Mouse (Mus musculus) liver, embryonic 14.5 days (tissue): ENCODE results near the gene Trank1. TPM values are rescaled to one million over a fixed set of nuclear protein-coding genes. Genes with fewer than 3 reads are reported as not detected.
A peak's percentile ranks its signal among the peaks of the same experiment; 100 is the strongest.

Experiments used
- ATAC-seq: fragments of 200-750 bp; cut with Nextera tagmentation; 2 replicates; pipeline ENCODE4 v1.8.0; 2017; ENCODE audit warnings: moderate number of reproducible peaks, mild to moderate bottlenecking, moderate library complexity; ENCODE audit not compliant: insufficient read depth
- DNase-seq, 3 experiments: peaks; one replicate each; pipeline ENCODE4 v3.0.0-alpha.2; 2012 to 2013; ENCODE audit warnings: low read depth in 3 of 3, low spot score in 3 of 3
- H3K27ac ChIP-seq: fragments of 300-500 bp; sonication (generic); 2 replicates; pipeline ENCODE4 v1.5.1; 2014; ENCODE audit warnings: moderate library complexity, mild to moderate bottlenecking, control low read depth, inconsistent platforms
- H3K27me3 ChIP-seq: fragments of 300-500 bp; sonication (generic); 2 replicates; pipeline ENCODE4 v1.6.1; 2014; ENCODE audit warnings: mild to moderate bottlenecking, low read length, moderate library complexity; ENCODE audit not compliant: control insufficient read depth, insufficient read depth
- H3K36me3 ChIP-seq: fragments of 300-500 bp; sonication (generic); replicated peaks from 2 replicates; pipeline ENCODE4 v1.6.1; 2014; ENCODE audit warnings: low read depth; ENCODE audit not compliant: control insufficient read depth, insufficient read depth
- H3K4me1 ChIP-seq, 2 experiments: fragments of 200-500 bp in 1 of 2; fragments of 300-500 bp in 1 of 2; sonication (generic) in 1 of 2; replicated peaks; 2 replicates each; pipeline ENCODE4 v1.6.1; 2012 to 2014; ENCODE audit warnings: antibody characterized with exemption in 1 of 2, inconsistent platforms in 1 of 2, low read length in 1 of 2; ENCODE audit not compliant: control insufficient read depth in 2 of 2, insufficient read depth in 2 of 2
- H3K4me2 ChIP-seq: fragments of 300-500 bp; sonication (generic); 2 replicates; pipeline ENCODE4 v1.6.1; 2014; ENCODE audit warnings: low read depth, mild to moderate bottlenecking, control low read depth, moderate library complexity
- H3K4me3 ChIP-seq, 2 experiments: fragments of 200-500 bp in 1 of 2; fragments of 300-500 bp in 1 of 2; sonication (generic) in 1 of 2; 2 replicates each; pipeline ENCODE4 v1.5.1; 2012 to 2014; ENCODE audit warnings: low read depth in 2 of 2, low read length in 2 of 2, mild to moderate bottlenecking in 2 of 2, control low read depth in 1 of 2, inconsistent platforms in 1 of 2, moderate library complexity in 1 of 2; ENCODE audit not compliant: insufficient read depth in 1 of 2
- H3K9ac ChIP-seq: fragments of 300-500 bp; sonication (generic); replicated peaks from 2 replicates; pipeline ENCODE4 v1.6.1; 2014; ENCODE audit warnings: mild to moderate bottlenecking, control low read depth, moderate library complexity
- H3K9me3 ChIP-seq: fragments of 300-500 bp; sonication (generic); 2 replicates; pipeline ENCODE4 v1.6.1; 2016; ENCODE audit warnings: low read length, mixed read lengths; ENCODE audit not compliant: control insufficient read depth
- CTCF ChIP-seq: IDR thresholded peaks from 2 replicates; pipeline ENCODE4 v1.5.1; 2016; ENCODE audit warnings: antibody characterized with exemption, low read depth, control low read depth
- EP300 ChIP-seq: IDR thresholded peaks from 2 replicates; pipeline ENCODE4 v1.6.1; 2016; ENCODE audit warnings: antibody characterized with exemption, low read depth
- WGBS: fragments of 180-500 bp; shearing (Covaris S2); extraction: QIAGEN DNeasy Blood & Tissue Kit; methylation state at CpG from one replicate; pipeline ENCODE4 v1.1.7; 2014; ENCODE audit not compliant: insufficient replicate concordance; 5-methylcytosine and 5-hydroxymethylcytosine counted together
- polyA plus RNA-seq, 2 experiments: library from polyadenylated mRNA; depleted of rRNA in 1 of 2; stranded (reverse) in 1 of 2; unstranded in 1 of 2; fragments of >200 nt; fragmentation: Nextera tagmentation in 1 of 2; extraction: Ambion mirVana in 1 of 2; gene quantifications; 2 replicates each; pipeline versions ENCODE4 v1.2.1 to v1.2.3; 2012 to 2014

Trank1 gene
- polyA plus RNA-seq, 2 experiments = 0.02 TPM; not detected in 1

- Histone ChIP-seq H3K4me2 (peak overlapping the region; percentile 47), H3K4me3 (no peak overlapping the region)
Measured at GRCm38 (mm10) chr9:111289832-111290339, 21.7 kb upstream of the Trank1 start.

GRCm38 (mm10) chr9:111290539-111291100 lies 20.9 kb upstream of the Trank1 start:
- H3K4me2 ChIP-seq = no peak overlapping the region
- no peaks in the 10 kb centered on the region for H3K9me3 ChIP-seq
- no peaks in the 10 kb centered on the region for H3K27me3 ChIP-seq
- no peak overlapping the region for H3K4me3 ChIP-seq
- H3K27ac ChIP-seq = no peak overlapping the region
- DNase-seq (no peak), ATAC-seq (no peak)
- no peak overlapping the region for H3K9ac ChIP-seq
- TF ChIP-seq EP300 (no peak), CTCF (no peak)
- 69% methylated on average over 11 of the region's 11 CpGs for WGBS
- no peaks in the 10 kb centered on the region for H3K36me3 ChIP-seq
- H3K4me1 ChIP-seq = peaks cover 2 to 3% of the 10 kb centered on the region in 2 experiments; a peak in 1 of 4 replicates

More at GRCm38 (mm10) chr9:111289832-111290339, 21.7 kb upstream of the Trank1 start:
- DNase-seq (peak; percentile 54 to 70 (median 59)), ATAC-seq (peak; percentile 79)
- no peaks in the 10 kb centered on the region for H3K36me3 ChIP-seq
- no peak overlapping the region for H3K9ac ChIP-seq
- peak overlapping the region; percentile 23; the same call in 1 of the 2 replicates for H3K27ac ChIP-seq
- H3K4me1 ChIP-seq = peaks cover 2 to 3% of the 10 kb centered on the region in 2 experiments; a peak in 1 of 4 replicates
- no peaks in the 10 kb centered on the region for H3K9me3 ChIP-seq
- H3K27me3 ChIP-seq = no peaks in the 10 kb centered on the region
- 17% methylated on average over 21 of the region's 21 CpGs for WGBS
- TF ChIP-seq CTCF (peak; percentile 100), EP300 (no peak)

GRCm38 (mm10) chr9:111293234-111293633 lies 18.3 kb upstream of the Trank1 start:
- TF ChIP-seq EP300 (no peak), CTCF (no peak)
- Histone ChIP-seq H3K4me2 (no peak overlapping the region), H3K27me3 (no peaks in the 10 kb centered on the region), H3K4me1 (peaks cover 2 to 3% of the 10 kb centered on the region in 2 experiments; a peak in 1 of 4 replicates), H3K9me3 (no peaks in the 10 kb centered on the region), H3K9ac (no peak overlapping the region), H3K27ac (no peak overlapping the region), H3K36me3 (no peaks in the 10 kb centered on the region), H3K4me3 (no peak overlapping the region)
- DNase-seq = no peak
- no peak for ATAC-seq
- 53% methylated on average over 4 of the region's 4 CpGs for WGBS

GRCm38 (mm10) chr9:111294911-111295310 lies 16.6 kb upstream of the Trank1 start:
- no peak overlapping the region for H3K4me3 ChIP-seq
- H3K27me3 ChIP-seq = no peaks in the 10 kb centered on the region
- no peaks in the 10 kb centered on the region for H3K36me3 ChIP-seq
- H3K4me1 ChIP-seq = no peaks in the 10 kb centered on the region
- WGBS = 57% methylated on average over 6 of the region's 6 CpGs
- H3K27ac ChIP-seq = no peak overlapping the region
- TF ChIP-seq CTCF (no peak), EP300 (no peak)
- H3K4me2 ChIP-seq = no peak overlapping the region
- ATAC-seq = no peak
- no peak for DNase-seq
- H3K9me3 ChIP-seq = no peaks in the 10 kb centered on the region
- no peak overlapping the region for H3K9ac ChIP-seq

GRCm38 (mm10) chr9:111295323-111295722 lies 16.2 kb upstream of the Trank1 start:
- Histone ChIP-seq H3K27ac (no peak overlapping the region), H3K36me3 (no peaks in the 10 kb centered on the region), H3K4me3 (no peak overlapping the region), H3K27me3 (no peaks in the 10 kb centered on the region), H3K9ac (no peak overlapping the region), H3K9me3 (no peaks in the 10 kb centered on the region), H3K4me1 (no peaks in the 10 kb centered on the region), H3K4me2 (no peak overlapping the region)
- no peak for ATAC-seq
- whole genome bisulfite sequencing = 36% methylated on average over 2 of the region's 2 CpGs
- TF ChIP-seq EP300 = no peak
- no peak for TF ChIP-seq CTCF
- DNase-seq = no peak
